ENCODE assay signal across 14 mouse cellular contexts in genomic region chr1:75455948-75456347, GRCm38 (mm10). TPM values are rescaled to one million over a fixed set of nuclear protein-coding genes. Genes with fewer than 3 reads are reported as not detected.
A peak's percentile ranks its signal among the peaks of the same experiment; 100 is the strongest.
DNase-seq lines count a peak whose midpoint lies in the region; ATAC-seq and TF ChIP-seq lines count a peak whose summit lies in the region.
"Had no signal": no experiment of that assay in that cellular context is flagged by ENCODE, and none has a peak within 500 bp of the region (broad histone marks: within the 10 kb centered on the region; RNA-seq: fewer than 3 reads in every experiment).

No protein-coding gene starts in this region.

- 22% methylated on average over 5 of the region's 5 CpGs for WGBS in forebrain, embryonic 10.5 days
- 18% methylated on average over 5 of the region's 5 CpGs for WGBS in forebrain, postnatal 0 days
- 19% methylated on average over 5 of the region's 5 CpGs for WGBS in midbrain, embryonic 10.5 days
- WGBS in neural tube, embryonic 12.5 days: 14% methylated on average over 5 of the region's 5 CpGs

- H3K27me3 ChIP-seq in forebrain, embryonic 10.5 days (ENCODE audit: poor library complexity, severe bottlenecking): peaks cover 98% of the 10 kb centered on the region
- peaks cover 19% of the 10 kb centered on the region for H3K27me3 ChIP-seq in forebrain, postnatal 0 days (ENCODE audit: insufficient read depth, low read length)
- H3K27me3 ChIP-seq in midbrain, embryonic 10.5 days (ENCODE audit: low read depth, poor library complexity, severe bottlenecking): peaks cover 99% of the 10 kb centered on the region
- peaks cover 25% of the 10 kb centered on the region for H3K27me3 ChIP-seq in neural tube, embryonic 12.5 days (replicated peaks)

- H3K27ac ChIP-seq in forebrain, embryonic 10.5 days: peak overlapping the region; percentile 71
- no peak overlapping the region for H3K27ac ChIP-seq in forebrain, postnatal 0 days (ENCODE audit: low read depth, low read length)
- 0 out of 2 replicates have a peak overlapping the region, but pooled peaks have one; percentile 19 for H3K27ac ChIP-seq in midbrain, embryonic 10.5 days (replicated peaks)
- H3K27ac ChIP-seq in neural tube, embryonic 12.5 days: 0 out of 2 replicates have a peak overlapping the region, but pooled peaks have one; percentile 7

- TF ChIP-seq CTCF in forebrain, postnatal 0 days (IDR thresholded peaks at IDR 0.05; ENCODE audit: low read depth): no peak

- peak; percentile 40; the same call in 1 of the 2 replicates for ATAC-seq in forebrain, postnatal 0 days
- ATAC-seq in neural tube, embryonic 12.5 days (ENCODE audit: low FRiP score, low read depth): peak; percentile 76
- ATAC-seq: activated CD4-positive, CD25-positive, alpha-beta regulatory T cell, adult 4 months; intestine, postnatal 0 days had no signal

- peaks cover 84% of the 10 kb centered on the region for H3K4me1 ChIP-seq in forebrain, embryonic 10.5 days
- H3K4me1 ChIP-seq in forebrain, postnatal 0 days (ENCODE audit: insufficient read depth): peaks cover 3% of the 10 kb centered on the region
- peaks cover 83% of the 10 kb centered on the region for H3K4me1 ChIP-seq in midbrain, embryonic 10.5 days
- peaks cover 79% of the 10 kb centered on the region for H3K4me1 ChIP-seq in neural tube, embryonic 12.5 days

- no peaks in the 10 kb centered on the region for H3K36me3 ChIP-seq in forebrain, embryonic 10.5 days (replicated peaks)
- H3K36me3 ChIP-seq in forebrain, postnatal 0 days (ENCODE audit: insufficient read depth): no peaks in the 10 kb centered on the region
- no peaks in the 10 kb centered on the region for H3K36me3 ChIP-seq in midbrain, embryonic 10.5 days
- H3K36me3 ChIP-seq in neural tube, embryonic 12.5 days: no peaks in the 10 kb centered on the region

- no peak overlapping the region for H3K4me3 ChIP-seq in forebrain, embryonic 10.5 days
- H3K4me3 ChIP-seq in forebrain, postnatal 0 days (ENCODE audit: low read depth, low read length): no peak overlapping the region
- no peak overlapping the region for H3K4me3 ChIP-seq in midbrain, embryonic 10.5 days
- H3K4me3 ChIP-seq in neural tube, embryonic 12.5 days: no peak overlapping the region

- DNase-seq in forebrain, embryonic 10.5 days (ENCODE audit: extremely low spot score, low spot score): no peak
- DNase-seq in forebrain, postnatal 0 days: no peak
- DNase-seq in midbrain, embryonic 10.5 days (ENCODE audit: low spot score): peak; percentile 12
- no peak for DNase-seq in right cerebral cortex, postnatal 36 days (ENCODE audit: low spot score in 2 of 2)
- no peak for DNase-seq in heart, postnatal 10 days
- DNase-seq in gastrocnemius, postnatal 36 days: no peak
- DNase-seq in right cerebral cortex, postnatal 14 days: no peak
- DNase-seq: heart, adult 18-20 months; heart, postnatal 14 days had no signal

- no peak overlapping the region for H3K4me2 ChIP-seq in forebrain, postnatal 0 days (ENCODE audit: low read depth)
- H3K4me2 ChIP-seq in neural tube, embryonic 12.5 days (replicated peaks): peak overlapping the region; percentile 41

- no peaks in the 10 kb centered on the region for H3K9me3 ChIP-seq in forebrain, embryonic 10.5 days
- H3K9me3 ChIP-seq in forebrain, postnatal 0 days (ENCODE audit: low read length): no peaks in the 10 kb centered on the region
- no peaks in the 10 kb centered on the region for H3K9me3 ChIP-seq in midbrain, embryonic 10.5 days (replicated peaks)
- no peaks in the 10 kb centered on the region for H3K9me3 ChIP-seq in neural tube, embryonic 12.5 days

- intact Hi-C loops in heart, postnatal 10 days (cut with DNase I): no loop called here
- intact Hi-C loops in gastrocnemius, postnatal 36 days (cut with DNase I): no loop called here

- no peak overlapping the region for H3K9ac ChIP-seq in forebrain, postnatal 0 days
- H3K9ac ChIP-seq in neural tube, embryonic 12.5 days: no peak overlapping the region

RNA-seq across cellular contexts. Expression of gene Asic4, which starts 5.7 kb away (rescaled TPM):
- 3.1 and 3.4 TPM in 2 replicates for polyA plus RNA-seq in forebrain, embryonic 10.5 days (2016; fragmentation: Nextera tagmentation; extraction: Ambion mirVana)
- 21.2 and 21.4 TPM in 2 replicates for total RNA-seq in forebrain, postnatal 0 days (2014; rRNA removed)
- 6.3 and 7.7 TPM in 2 replicates for polyA plus RNA-seq in forebrain, postnatal 0 days (2015; fragmentation: Nextera tagmentation; extraction: Ambion mirVana)
- polyA plus RNA-seq in midbrain, embryonic 10.5 days (2016; fragmentation: Nextera tagmentation; extraction: Ambion mirVana): 6.1 and 17.7 TPM in 2 replicates
- polyA plus RNA-seq in neural tube, embryonic 12.5 days (2016; fragmentation: Nextera tagmentation; extraction: Ambion mirVana): 22.1 and 24.3 TPM in 2 replicates
- not detected for total RNA-seq in heart, postnatal 10 days (2021)
- total RNA-seq in gastrocnemius, postnatal 36 days (2021): not detected
- total RNA-seq: heart, adult 18-20 months; heart, postnatal 14 days; liver, adult 2 months; megakaryocyte, adult 5-6 weeks had no signal
- polyA plus RNA-seq: activated CD4-positive, CD25-positive, alpha-beta regulatory T cell, adult 4 months; liver, adult 2 months had no signal

RNA-seq across cellular contexts. Expression of gene Gmppa, which starts 20.2 kb away (rescaled TPM):
- 55.9 and 60.1 TPM in 2 replicates for polyA plus RNA-seq in forebrain, embryonic 10.5 days (2016; fragmentation: Nextera tagmentation; extraction: Ambion mirVana)
- total RNA-seq in forebrain, postnatal 0 days (2014; rRNA removed): 57.3 and 68.3 TPM in 2 replicates
- polyA plus RNA-seq in forebrain, postnatal 0 days (2015; fragmentation: Nextera tagmentation; extraction: Ambion mirVana): 64.0 and 64.9 TPM in 2 replicates
- polyA plus RNA-seq in midbrain, embryonic 10.5 days (2016; fragmentation: Nextera tagmentation; extraction: Ambion mirVana): 70.2 and 73.1 TPM in 2 replicates
- polyA plus RNA-seq in neural tube, embryonic 12.5 days (2016; fragmentation: Nextera tagmentation; extraction: Ambion mirVana): 69.9 and 83.5 TPM in 2 replicates
- 10 to 100 TPM; 39.7 to 40.1 TPM for total RNA-seq in heart, postnatal 10 days (2021)
- 10 to 100 TPM; 35.4 to 35.5 TPM for total RNA-seq in gastrocnemius, postnatal 36 days (2021)

RNA-seq across cellular contexts. Expression of gene Chpf, which starts 23.2 kb away (rescaled TPM):
- polyA plus RNA-seq in forebrain, embryonic 10.5 days (2016; fragmentation: Nextera tagmentation; extraction: Ambion mirVana): 20.1 and 20.5 TPM in 2 replicates
- 65.9 and 80.4 TPM in 2 replicates for total RNA-seq in forebrain, postnatal 0 days (2014; rRNA removed)
- 55.5 and 56.8 TPM in 2 replicates for polyA plus RNA-seq in forebrain, postnatal 0 days (2015; fragmentation: Nextera tagmentation; extraction: Ambion mirVana)
- polyA plus RNA-seq in midbrain, embryonic 10.5 days (2016; fragmentation: Nextera tagmentation; extraction: Ambion mirVana): 24.4 and 25.2 TPM in 2 replicates
- polyA plus RNA-seq in neural tube, embryonic 12.5 days (2016; fragmentation: Nextera tagmentation; extraction: Ambion mirVana): 43.6 and 43.7 TPM in 2 replicates
- 10 to 100 TPM; 38.6 to 39.5 TPM for total RNA-seq in heart, postnatal 10 days (2021)
- total RNA-seq in gastrocnemius, postnatal 36 days (2021): 1 to 10 TPM; 6.2 to 7.0 TPM

RNA-seq across cellular contexts. Expression of gene Tmem198, which starts 23.4 kb away (rescaled TPM):
- 4.5 and 6.1 TPM in 2 replicates for polyA plus RNA-seq in forebrain, embryonic 10.5 days (2016; fragmentation: Nextera tagmentation; extraction: Ambion mirVana)
- 54.8 and 58.0 TPM in 2 replicates for total RNA-seq in forebrain, postnatal 0 days (2014; rRNA removed)
- polyA plus RNA-seq in forebrain, postnatal 0 days (2015; fragmentation: Nextera tagmentation; extraction: Ambion mirVana): 61.2 and 70.8 TPM in 2 replicates
- 9.9 and 17.4 TPM in 2 replicates for polyA plus RNA-seq in midbrain, embryonic 10.5 days (2016; fragmentation: Nextera tagmentation; extraction: Ambion mirVana)
- polyA plus RNA-seq in neural tube, embryonic 12.5 days (2016; fragmentation: Nextera tagmentation; extraction: Ambion mirVana): 28.9 and 30.4 TPM in 2 replicates
- total RNA-seq in heart, postnatal 10 days (2021): under 1 TPM; 0.38 to 0.52 TPM
- total RNA-seq in gastrocnemius, postnatal 36 days (2021): under 1 TPM; 0.12 to 0.26 TPM

RNA-seq across cellular contexts. Expression of gene Obsl1, which starts 50.3 kb away (rescaled TPM):
- 34.5 and 35.8 TPM in 2 replicates for polyA plus RNA-seq in forebrain, embryonic 10.5 days (2016; fragmentation: Nextera tagmentation; extraction: Ambion mirVana)
- total RNA-seq in forebrain, postnatal 0 days (2014; rRNA removed): 28.4 and 43.7 TPM in 2 replicates
- 18.7 and 22.9 TPM in 2 replicates for polyA plus RNA-seq in forebrain, postnatal 0 days (2015; fragmentation: Nextera tagmentation; extraction: Ambion mirVana)
- polyA plus RNA-seq in midbrain, embryonic 10.5 days (2016; fragmentation: Nextera tagmentation; extraction: Ambion mirVana): 35.2 and 35.7 TPM in 2 replicates
- 49.0 and 50.6 TPM in 2 replicates for polyA plus RNA-seq in neural tube, embryonic 12.5 days (2016; fragmentation: Nextera tagmentation; extraction: Ambion mirVana)
- total RNA-seq in heart, postnatal 10 days (2021): 100 to 1,000 TPM; 171 to 173 TPM
- total RNA-seq in gastrocnemius, postnatal 36 days (2021): 10 to 100 TPM; 41.4 to 52.1 TPM
- total RNA-seq: megakaryocyte, adult 5-6 weeks had no signal
- polyA plus RNA-seq: activated CD4-positive, CD25-positive, alpha-beta regulatory T cell, adult 4 months had no signal
